Mouse (Mus musculus) kidney, adult 9 months (tissue): ENCODE data around the gene Rffl.
A peak's percentile ranks its signal among the peaks of the same experiment; 100 is the strongest.

Experiments used
- DNase-seq: peaks from one replicate; pipeline ENCODE4 v3.0.0; 2022

Rffl gene

GRCm38 (mm10) chr11:82871031-82871446 is at the start of gene Rffl:
Rffl (minus strand) TSS chr11:82871210.
- DNase-seq, result peak; percentile 95

DNA sequence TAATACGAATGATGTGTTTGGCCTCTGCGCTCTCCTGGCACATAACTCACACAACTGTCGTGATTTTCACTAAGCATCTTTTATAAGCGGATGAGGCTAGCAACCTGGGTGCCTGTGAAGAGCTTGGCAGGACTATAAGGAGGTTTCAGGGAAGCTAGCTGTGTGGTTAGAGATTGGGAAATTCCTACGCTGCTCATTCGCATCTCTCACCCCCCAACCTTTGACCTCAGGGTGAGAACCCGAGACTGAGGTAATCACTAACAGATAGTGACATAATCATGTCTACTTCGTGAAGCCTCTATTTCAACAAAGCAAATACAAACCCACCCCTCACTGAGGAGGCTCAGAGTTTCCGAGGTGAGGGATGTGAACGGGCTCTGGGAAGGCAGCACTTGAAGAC is 49.8 kb upstream of the Rffl start:
- DNase-seq, result no peak

GRCm38 (mm10) chr11:82914711-82915352 is 43.8 kb upstream of the Rffl start:
- peak; percentile 69 for DNase-seq

GRCm38 (mm10) chr11:82910679-82911389 is 39.8 kb upstream of the Rffl start:
- DNase-seq, result no peak

DNA sequence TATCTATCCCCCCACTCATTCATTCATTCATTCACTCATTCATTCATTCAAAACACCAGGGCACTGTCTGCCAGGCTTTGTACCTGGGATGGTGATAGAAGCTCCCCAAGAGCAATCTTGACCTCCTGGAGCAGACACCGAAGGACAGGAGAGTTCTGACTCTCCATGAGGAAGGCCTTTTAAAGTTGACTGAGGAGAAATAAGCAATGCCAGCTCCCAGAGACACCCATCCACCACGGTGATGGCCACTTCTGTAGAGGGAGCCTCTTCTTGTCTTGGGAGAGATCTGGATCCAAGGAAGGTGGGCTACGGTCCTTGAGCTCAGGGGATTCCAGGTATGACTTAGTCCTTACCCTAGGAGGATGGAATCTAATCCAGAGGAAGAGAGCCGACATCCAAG is 39.2 kb upstream of the Rffl start, which contains the start of gene Unc45b:
TSS of gene Unc45b (plus strand) at position 301 of the 400 bp plus-strand sequence.
- DNase-seq, result no peak

- no peak for DNase-seq
Observed at GRCm38 (mm10) chr11:82908608-82908989, 37.6 kb upstream of the Rffl start.

DNA sequence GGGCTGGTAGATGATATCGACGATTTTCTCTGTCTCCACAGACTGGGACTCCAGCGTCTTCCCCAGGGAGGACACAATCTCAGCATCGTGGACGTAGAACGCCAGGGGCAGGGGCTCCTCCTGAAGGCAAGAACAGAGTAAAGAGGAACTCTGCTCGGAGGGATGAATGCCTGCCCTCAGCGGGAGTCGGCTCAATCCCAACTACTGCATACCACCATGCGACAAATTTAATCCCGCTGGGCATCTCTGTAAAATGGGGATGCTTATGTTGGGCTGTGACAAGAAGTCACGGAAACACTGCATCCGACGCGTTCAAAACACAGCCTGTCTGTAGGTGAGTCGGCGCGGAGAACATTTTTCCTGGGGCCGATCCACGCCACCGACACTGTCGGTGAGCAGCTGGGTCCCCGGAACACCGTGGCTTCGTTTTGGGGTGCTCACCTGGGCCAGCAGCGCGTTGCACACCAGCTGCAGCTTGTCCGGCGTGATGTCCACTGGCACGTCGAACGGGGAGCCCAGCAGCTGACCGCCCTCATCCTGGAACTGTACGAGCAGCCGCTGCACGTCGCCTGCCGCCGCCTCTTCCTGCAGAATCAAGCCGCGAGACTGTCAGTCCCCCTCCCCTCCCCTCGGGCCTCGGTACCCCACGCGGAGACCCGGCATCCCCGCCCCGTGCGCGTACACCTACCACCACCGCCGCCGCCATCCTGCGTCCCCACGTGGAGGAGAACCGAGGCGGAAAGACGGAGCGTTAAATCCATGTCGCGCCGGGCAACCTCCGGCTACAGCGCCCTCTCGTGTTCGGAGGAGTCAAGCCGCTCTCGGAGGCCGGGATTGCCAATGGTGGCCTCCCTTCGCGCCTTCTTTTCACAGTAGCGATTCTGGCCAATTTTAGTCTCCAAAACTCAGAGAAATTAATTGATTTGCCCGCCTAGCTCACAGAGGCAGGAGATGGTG is 36.9 kb upstream of the Rffl start, which contains the start of gene Nle1:
TSS of gene Nle1 (minus strand) at position 761 of the 957 bp plus-strand sequence.
- DNase-seq, result peak; percentile 89

DNA sequence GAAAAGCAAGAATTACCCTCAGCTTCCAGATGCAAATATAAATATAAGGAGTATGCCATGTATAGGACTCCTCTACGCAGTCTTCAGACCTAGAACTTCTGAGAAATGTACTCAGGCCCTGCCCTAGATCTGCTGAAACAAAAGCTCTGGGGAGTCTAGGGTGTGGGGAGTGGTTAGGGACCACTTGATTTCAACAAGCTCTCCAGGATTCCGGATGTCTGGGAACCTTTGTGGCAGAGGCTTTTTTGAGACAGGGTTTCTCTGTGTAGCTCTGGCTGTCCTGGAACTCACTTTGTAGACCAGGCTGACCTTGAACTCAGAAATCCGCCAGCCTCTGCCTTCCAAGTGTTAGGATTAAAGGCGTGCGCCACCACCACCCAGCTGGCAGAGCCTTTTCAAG is 34.8 kb upstream of the Rffl start:
- no peak for DNase-seq

- DNase-seq, result no peak
Observed at GRCm38 (mm10) chr11:82904952-82905351, 33.9 kb upstream of the Rffl start.

DNA sequence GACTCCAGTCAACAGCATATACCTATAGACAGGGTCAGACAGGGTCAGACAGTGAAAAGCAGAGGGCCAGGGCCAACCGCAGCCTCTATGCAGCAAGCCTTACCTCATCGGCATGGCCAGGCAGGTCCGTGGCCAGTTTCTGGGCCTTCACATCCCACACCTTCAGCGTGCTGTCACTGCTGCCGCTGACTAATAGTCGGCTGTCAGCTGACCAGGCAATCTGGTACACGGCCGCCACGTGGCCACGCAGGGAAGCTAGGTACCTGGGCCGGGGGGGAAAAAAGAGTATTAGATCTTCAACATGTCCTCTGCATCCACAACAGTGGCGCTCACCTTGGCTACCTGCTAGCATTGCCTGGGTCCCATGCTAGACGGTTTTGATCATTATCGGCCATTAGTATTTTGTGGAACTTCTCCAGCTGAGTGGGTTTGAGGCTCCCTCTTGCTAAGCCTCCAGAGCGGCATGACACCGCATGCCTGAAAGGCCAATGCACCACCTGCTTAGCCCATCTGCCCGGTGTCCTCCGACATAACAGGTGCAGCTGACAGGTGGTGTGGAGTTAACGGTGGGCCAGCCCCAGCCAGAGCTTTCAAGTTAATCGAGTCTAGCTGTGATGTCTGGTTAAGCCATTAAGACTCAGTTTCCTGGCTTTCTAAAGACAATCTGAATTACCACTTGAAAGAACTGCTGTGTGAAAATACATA is 30.7 kb upstream of the Rffl start:
- DNase-seq, result no peak

DNA sequence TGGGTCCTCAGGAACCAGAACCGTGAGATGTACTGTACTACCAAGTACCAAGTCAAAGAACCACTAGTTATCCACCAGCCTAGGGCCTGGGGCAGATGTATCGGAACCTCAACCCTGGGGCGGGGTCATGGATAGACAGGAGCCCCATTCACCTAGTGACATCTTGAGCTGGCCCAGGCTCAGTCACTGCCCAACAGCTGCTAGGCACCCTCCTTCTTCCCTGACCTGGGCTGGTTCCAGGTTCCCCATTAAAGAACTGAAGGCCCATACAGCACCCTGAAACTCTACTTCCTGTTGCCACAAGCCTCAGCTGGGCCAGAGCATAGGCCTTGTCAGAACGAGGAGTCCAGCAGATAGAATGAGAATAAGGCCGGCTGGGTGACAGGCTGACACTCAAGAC is 28.7 kb upstream of the Rffl start:
- no peak for DNase-seq

DNA sequence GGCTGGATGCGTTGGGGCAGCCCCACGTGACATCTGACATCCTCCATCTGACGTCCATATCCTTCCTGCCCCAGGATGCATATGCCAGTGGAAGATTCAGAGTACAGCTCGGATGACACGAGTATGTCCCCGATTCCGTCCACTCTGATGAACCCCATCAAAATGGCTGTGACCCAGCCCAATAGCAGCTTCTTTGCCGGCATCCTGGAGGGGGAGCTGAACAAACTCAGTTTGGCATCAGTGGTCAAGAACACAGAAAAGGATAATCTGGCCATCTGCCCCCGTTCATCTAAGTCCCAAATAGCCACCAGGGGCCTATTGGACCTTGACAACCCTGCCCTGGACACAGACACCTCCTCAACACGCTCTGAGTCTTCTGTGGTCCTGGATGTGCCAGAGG is 26.5 kb upstream of the Rffl start:
- DNase-seq, result no peak

- no peak for DNase-seq
Observed at GRCm38 (mm10) chr11:82891936-82892335, 20.9 kb upstream of the Rffl start, which contains the start of gene Fndc8. Fndc8 (plus strand) TSS chr11:82892124.

DNA sequence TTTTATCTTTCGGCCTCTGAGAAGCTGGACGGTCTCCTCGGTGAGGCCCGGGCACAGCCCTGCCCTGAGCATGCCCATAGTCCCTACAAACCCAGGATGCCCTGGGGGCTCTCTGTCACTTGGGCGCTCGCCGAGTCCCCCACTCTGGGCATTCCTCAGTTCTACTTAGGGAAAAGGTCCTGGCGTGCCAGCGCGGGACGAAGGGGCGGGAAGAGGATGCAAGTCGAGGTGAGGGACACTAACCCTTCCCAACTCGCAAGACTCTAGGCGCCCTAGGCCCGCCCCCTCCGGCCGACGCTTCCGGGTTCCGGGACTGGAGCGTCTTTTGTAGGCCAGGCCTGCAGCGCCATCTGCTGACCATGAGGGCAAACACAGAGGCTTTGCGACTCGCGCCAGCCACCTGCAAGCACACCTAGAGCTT is 19.3 kb upstream of the Rffl start, which contains the start of gene Rad51d:
TSS of gene Rad51d (minus strand) at position 273 of the 421 bp plus-strand sequence.
- DNase-seq, result peak; percentile 96

DNA sequence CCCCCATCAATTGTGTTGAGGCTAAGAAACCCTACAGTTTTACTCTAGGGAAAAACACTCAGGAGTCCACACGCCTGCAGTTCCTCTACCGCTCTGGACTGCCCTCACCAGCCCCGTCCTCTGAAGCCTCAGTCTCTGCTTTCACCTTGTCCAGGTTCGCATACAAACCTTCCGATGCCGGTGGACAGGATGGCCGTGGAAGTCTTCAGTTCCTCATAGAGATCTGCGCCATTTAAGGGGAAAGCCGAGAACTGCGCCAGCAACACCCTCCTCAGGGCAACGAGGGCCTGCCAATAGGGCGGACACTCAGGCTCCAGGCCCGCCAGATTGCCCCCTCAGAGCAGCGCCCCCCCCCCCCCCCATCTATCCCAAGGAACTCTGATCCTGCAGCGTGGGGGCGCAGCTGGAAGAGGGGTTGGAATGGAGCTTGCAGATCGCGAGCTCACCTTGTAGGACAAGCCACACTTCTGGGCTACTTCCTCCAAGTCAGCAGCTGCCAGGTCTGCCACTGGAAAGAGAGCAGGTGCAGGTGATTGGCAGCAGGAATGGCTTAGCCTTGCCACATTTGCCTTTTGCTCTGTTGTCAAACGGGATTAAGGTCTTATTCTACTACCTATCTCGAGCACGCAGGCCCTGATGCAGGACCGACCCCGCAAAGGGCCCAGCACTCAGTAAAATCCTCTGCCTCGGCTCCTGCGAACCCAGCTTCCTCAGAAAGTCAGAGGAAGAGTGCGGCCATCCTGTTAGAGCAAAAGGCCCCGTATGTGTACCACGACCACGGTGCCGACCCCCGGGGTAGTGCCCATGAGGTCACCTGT is 18.7 kb upstream of the Rffl start:
- peak; percentile 42 for DNase-seq

DNA sequence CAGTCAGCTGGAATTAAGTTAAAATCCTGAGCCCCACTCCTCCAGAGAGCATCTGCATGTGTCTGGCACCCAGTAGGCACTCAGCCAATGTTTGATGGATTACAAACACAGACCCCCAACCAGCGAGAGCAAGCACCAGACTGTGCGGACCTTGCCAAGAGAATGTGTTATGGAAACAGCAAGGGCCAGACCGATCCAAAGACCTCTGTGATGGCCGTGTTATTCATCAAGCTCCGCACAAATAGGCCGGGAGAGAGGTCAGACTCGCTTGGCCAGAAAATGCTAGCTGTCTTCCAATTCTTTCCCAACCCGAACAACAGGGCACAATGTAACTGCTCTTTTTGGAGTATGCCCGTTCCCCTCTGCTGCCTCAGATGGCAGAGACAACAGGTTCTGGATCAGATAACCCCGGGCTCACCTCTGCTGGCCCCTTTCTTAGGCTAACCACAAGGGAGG is 17.5 kb upstream of the Rffl start:
- DNase-seq, result peak; percentile 90

- no peak for DNase-seq
Observed at GRCm38 (mm10) chr11:82886559-82886958, 15.5 kb upstream of the Rffl start.

DNA sequence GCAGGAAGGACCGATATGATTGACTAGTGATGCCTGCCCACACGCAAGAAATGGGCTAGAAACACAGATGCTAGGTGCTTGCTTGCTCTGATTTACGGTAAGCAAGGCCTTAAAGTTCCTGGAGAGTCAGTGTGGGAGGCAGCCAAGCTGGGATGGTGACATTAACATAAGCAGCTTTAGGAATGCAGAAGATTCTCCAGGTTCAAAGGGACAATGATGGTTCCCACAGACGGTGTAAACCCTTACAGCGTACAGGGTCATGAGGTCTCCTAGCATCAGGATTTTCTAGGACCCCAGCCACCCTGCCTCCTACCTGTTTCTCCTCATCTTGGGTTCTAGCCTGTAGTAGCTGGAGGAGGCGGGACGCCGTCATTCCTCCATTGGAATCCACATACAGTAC is 12.2 kb upstream of the Rffl start:
- DNase-seq, result no peak

- no peak for DNase-seq
Observed at GRCm38 (mm10) chr11:82877726-82878344, 6.8 kb upstream of the Rffl start.

- no peak for DNase-seq
Observed at GRCm38 (mm10) chr11:82875631-82876030, 4.6 kb upstream of the Rffl start.

- DNase-seq, result no peak
Observed at GRCm38 (mm10) chr11:82874924-82875323, 3.9 kb upstream of the Rffl start.
